Mouse (Mus musculus) forebrain, embryonic 14.5 days (tissue): ENCODE measurements around the gene Srebf2. TPM values are rescaled to one million over a fixed set of nuclear protein-coding genes. Genes with fewer than 3 reads are reported as not detected.
A peak's percentile ranks its signal among the peaks of the same experiment; 100 is the strongest.
"Not testable (repeated sequence)": the region's sequence is repeated elsewhere in the genome, so short reads cannot be mapped to it uniquely, and the experiment has no call there.

Source experiments
- ATAC-seq: fragments of 200-750 bp; cut with Nextera tagmentation; 2 replicates; pipeline ENCODE4 v1.8.0; 2017; ENCODE audit warnings: mild to moderate bottlenecking, moderate library complexity
- DNase-seq: peaks from one replicate; pipeline ENCODE4 v3.0.0-alpha.2; 2015; ENCODE audit warnings: low spot score
- H3K27ac ChIP-seq: fragments of 300-500 bp; sonication (generic); 2 replicates; pipeline ENCODE4 v1.5.1; 2014; ENCODE audit warnings: low read depth, mild to moderate bottlenecking, control low read depth, low read length, moderate library complexity
- H3K27me3 ChIP-seq: fragments of 300-500 bp; sonication (generic); replicated peaks from 2 replicates; pipeline ENCODE4 v1.6.1; 2014; ENCODE audit warnings: low read length, control low read depth, mixed read lengths; ENCODE audit not compliant: control insufficient read depth, insufficient read depth
- H3K36me3 ChIP-seq: fragments of 300-500 bp; sonication (generic); 2 replicates; pipeline ENCODE4 v1.6.1; 2014; ENCODE audit warnings: low read length, control low read depth; ENCODE audit not compliant: control insufficient read depth, insufficient read depth
- H3K4me1 ChIP-seq: fragments of 300-500 bp; sonication (generic); 2 replicates; pipeline ENCODE4 v1.6.1; 2014; ENCODE audit warnings: antibody characterized with exemption, low read length, control low read depth; ENCODE audit not compliant: control insufficient read depth, insufficient read depth
- H3K4me2 ChIP-seq: fragments of 300-500 bp; sonication (generic); 2 replicates; pipeline ENCODE4 v1.6.1; 2014; ENCODE audit warnings: mild to moderate bottlenecking, control low read depth, low read length
- H3K4me3 ChIP-seq: fragments of 300-500 bp; sonication (generic); 2 replicates; pipeline ENCODE4 v1.5.1; 2014; ENCODE audit warnings: low read depth, low read length, control low read depth
- H3K9ac ChIP-seq: fragments of 300-500 bp; sonication (generic); 2 replicates; pipeline ENCODE4 v1.6.1; 2014; ENCODE audit warnings: mild to moderate bottlenecking, low read length, control low read depth, moderate library complexity
- H3K9me3 ChIP-seq: fragments of 300-500 bp; sonication (generic); replicated peaks from 2 replicates; pipeline ENCODE4 v1.6.1; 2016; ENCODE audit warnings: low read length, control low read depth, mixed read lengths; ENCODE audit not compliant: control insufficient read depth
- WGBS: fragments of 180-500 bp; shearing (Covaris S2); extraction: QIAGEN DNeasy Blood & Tissue Kit; methylation state at CpG from one replicate; pipeline ENCODE4 v1.1.7; 2014; 5-methylcytosine and 5-hydroxymethylcytosine counted together
- polyA plus RNA-seq: library from polyadenylated mRNA; unstranded; fragments of >200 nt; fragmentation: Nextera tagmentation; extraction: Ambion mirVana; gene quantifications from 2 replicates; pipeline ENCODE4 v1.2.1, GENCODE M21; 2014

Gene Srebf2
- polyA plus RNA-seq = 99.6 and 139 TPM in 2 replicates

DNA sequence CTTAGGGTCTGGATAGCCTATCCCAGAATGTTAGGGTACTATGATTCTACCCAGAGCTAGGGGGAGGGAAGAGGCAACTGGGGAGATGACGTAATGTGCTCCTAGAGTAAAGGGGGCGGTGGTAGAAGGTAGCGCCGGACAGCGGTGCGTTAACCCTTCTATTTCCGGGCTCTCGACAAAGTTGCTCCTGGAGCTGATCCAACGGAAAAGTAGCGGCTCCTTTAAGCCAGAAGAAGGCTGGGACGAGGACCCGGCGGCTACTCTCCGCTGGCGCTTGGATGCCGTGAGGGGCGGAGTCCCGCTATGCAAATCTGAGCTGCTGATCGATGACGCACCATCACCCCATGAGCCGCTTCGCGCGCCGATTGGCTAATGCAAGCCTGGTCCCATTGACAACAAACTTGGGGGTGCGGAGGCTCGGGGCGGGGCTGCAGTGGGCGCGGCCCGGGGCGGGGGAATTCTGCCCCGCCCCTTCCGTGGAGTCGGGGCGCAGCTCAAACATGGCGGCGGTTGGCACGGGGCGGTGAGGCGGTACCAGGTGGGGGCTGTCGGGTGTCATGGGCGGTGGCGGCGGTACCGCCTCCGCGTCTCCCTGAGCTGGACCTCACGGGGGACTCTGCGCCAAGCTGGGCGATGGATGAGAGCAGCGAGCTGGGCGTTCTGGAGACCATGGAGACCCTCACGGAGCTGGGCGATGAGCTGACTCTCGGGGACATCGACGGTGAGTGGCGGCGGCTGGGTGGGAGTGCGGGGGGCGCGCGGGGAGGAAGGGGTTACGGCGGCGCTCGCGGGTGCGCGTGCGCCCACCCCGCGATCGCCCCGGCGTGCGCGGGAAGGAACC is at the start of gene Srebf2:
Srebf2 (plus strand) TSS at position 412 of the 841 bp plus-strand sequence.
- peak within 1 kb of the TSS; percentile 88 for H3K4me3 ChIP-seq
- peaks cover 8% of the 10 kb centered on the region; the same call in 1 of the 2 replicates for H3K36me3 ChIP-seq
- DNase-seq = peak; percentile 100
- no peaks in the 10 kb centered on the region for H3K9me3 ChIP-seq
- peak within 1 kb of the TSS; percentile 87 for H3K9ac ChIP-seq
- WGBS = under 1% methylated on average over 75 of the region's 79 CpGs
- H3K4me2 ChIP-seq = peak within 1 kb of the TSS; percentile 89
- ATAC-seq = peak; percentile 97
- peak within 1 kb of the TSS; percentile 98 for H3K27ac ChIP-seq
- H3K27me3 ChIP-seq = no peaks in the 10 kb centered on the region
- H3K4me1 ChIP-seq = peaks cover 28% of the 10 kb centered on the region

DNA sequence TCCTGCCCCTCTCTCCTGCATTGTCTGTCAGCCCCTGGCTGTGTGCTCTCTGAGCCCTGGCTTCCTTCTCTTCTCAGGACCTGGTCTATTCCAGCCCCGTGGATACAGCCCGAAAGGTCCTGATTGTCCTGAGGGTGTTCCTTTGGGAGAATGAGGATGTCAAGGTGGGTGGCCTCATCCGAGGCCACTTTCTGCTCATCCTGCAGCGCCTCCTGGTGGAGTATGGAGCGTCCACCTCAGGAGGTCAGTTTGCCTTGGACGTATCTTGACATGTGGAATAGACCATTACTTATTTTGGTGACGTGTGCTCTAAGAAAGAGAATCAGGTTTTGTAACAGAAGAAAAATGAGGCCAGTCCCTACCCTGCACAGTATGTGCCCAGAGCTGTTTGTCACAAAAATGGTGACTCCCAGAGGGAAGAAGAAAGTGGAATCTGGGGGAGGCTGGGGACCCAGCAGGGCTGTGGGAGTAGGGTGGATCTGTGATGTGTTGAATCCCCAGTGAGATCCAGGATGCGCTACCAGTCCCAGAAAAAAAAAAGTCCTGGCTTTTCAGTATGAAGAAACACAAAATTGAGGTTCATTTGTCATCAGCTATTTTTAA is 39.9 kb upstream of the Srebf2 start:
- H3K4me2 ChIP-seq = no peak overlapping the region
- H3K27ac ChIP-seq = no peak overlapping the region
- H3K9ac ChIP-seq = no peak overlapping the region
- no peaks in the 10 kb centered on the region for H3K36me3 ChIP-seq
- no peak overlapping the region for H3K4me3 ChIP-seq
- WGBS = 21% methylated on average over 8 of the region's 8 CpGs
- H3K27me3 ChIP-seq = no peaks in the 10 kb centered on the region
- no peaks in the 10 kb centered on the region for H3K4me1 ChIP-seq
- peak; percentile 32 for DNase-seq
- ATAC-seq = no peak
- H3K9me3 ChIP-seq = no peaks in the 10 kb centered on the region

DNA sequence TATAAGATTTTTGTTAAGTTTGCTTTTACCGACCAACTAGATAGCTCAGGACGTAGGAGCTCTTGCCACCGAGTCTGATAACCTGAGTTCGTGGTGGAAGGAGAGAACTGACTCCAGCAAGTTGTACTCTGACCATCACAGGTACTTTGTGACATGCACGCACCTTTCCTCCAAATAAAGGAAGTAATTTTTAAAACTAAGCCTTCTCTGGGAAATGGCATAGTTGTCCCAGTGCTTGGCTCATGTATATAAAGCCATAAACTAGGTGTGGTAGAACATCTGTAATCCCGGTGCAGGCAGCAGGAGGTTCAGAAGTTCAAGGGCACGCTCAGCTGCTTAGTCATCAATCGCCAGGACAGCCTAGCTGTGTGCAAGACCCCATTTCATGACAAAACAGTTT is 26.4 kb upstream of the Srebf2 start:
- DNase-seq = no peak
- Histone ChIP-seq H3K27ac (no peak overlapping the region), H3K9ac (no peak overlapping the region), H3K4me3 (no peak overlapping the region), H3K4me2 (no peak overlapping the region), H3K9me3 (no peaks in the 10 kb centered on the region), H3K4me1 (no peaks in the 10 kb centered on the region), H3K36me3 (no peaks in the 10 kb centered on the region), H3K27me3 (no peaks in the 10 kb centered on the region)
- 87% methylated on average over 8 of the region's 8 CpGs for WGBS
- ATAC-seq = no peak

DNA sequence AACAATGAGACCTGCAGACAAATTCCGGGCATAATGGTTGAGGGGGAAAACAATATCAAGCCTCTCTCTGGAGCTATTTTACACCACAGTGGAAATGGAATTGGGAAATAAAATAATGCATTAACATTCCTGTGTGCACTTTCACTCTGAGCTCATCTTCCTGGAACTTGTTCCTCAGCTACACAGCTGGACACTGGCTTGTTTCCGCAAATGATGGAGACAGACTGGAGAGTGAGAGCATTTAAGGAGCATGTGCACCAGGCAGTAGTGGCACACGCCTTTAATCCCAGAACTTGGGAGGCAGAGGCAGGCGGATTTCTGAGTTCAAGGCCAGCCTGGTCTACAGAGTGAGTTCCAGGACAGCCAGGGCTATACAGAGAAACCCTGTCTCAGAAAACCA is 20.3 kb upstream of the Srebf2 start:
- ATAC-seq, H3K4me3 ChIP-seq, DNase-seq, H3K27ac ChIP-seq, H3K27me3 ChIP-seq, H3K36me3 ChIP-seq, H3K4me2 ChIP-seq, H3K9me3 ChIP-seq: not testable (repeated sequence)
- H3K4me1 ChIP-seq = peaks cover 12% of the 10 kb centered on the region; the same call in 1 of the 2 replicates
- H3K9ac ChIP-seq = peak overlapping the region; percentile 80; the same call in 1 of the 2 replicates
- WGBS = 73% methylated on average over 4 of the region's 4 CpGs

DNA sequence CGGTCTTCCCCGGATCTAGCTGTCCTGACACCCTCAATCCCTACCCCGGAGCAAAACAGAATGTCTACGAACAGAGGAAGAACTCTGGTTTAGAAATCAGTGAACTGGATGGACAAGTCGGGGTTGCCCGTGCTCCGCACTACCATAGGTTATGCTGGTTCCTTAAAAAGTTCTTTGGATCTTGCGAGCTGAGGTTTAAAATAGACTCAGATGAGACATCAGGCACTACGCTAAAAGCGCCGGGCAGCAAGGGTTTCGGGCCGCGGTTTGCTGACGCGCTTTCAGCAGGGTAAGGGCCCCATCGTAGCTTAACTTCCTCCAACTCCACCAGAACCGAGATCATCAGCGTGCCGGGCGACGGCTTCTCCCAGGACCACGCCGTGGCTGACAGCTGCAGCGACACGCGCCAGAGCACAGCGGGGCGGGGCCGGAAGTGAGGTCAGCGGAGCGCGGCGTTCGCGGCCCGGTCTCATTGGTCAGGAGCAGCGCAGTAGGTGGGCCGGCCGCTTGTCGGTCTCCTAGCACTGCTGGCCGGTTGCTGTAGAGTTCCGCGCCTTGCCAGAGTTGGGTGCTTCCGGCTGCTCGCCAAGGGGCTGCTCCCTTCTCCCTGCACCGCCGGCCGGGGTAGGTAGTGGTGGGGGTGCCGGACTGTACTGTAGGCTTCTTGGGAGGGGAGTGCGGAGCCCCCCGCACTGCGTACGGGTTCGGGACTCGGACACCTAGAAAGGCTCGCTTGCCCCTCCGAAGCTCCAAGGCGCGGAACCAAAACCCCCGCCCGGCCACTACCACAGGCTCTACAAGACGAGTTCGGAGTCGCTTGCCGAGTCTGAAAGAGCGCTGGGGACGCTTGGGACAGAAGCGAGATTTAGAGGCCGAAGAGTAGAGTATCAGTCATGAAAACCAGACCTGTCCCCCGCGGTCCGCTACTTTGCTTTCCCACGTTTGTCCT is 19.3 kb upstream of the Srebf2 start, which contains the start of gene Ccdc134:
Ccdc134 (plus strand) TSS at position 497 of the 949 bp plus-strand sequence.
- WGBS = under 1% methylated on average over 67 of the region's 74 CpGs
- Histone ChIP-seq H3K9me3 (no peaks in the 10 kb centered on the region), H3K9ac (peak within 1 kb of the TSS; percentile 80), H3K27ac (no peak within 1 kb of the TSS), H3K27me3 (no peaks in the 10 kb centered on the region), H3K4me2 (peak within 1 kb of the TSS; percentile 94), H3K36me3 (peaks cover 5% of the 10 kb centered on the region; the same call in 1 of the 2 replicates), H3K4me1 (peaks cover 12% of the 10 kb centered on the region; the same call in 1 of the 2 replicates), H3K4me3 (peak within 1 kb of the TSS; percentile 81)
- ATAC-seq (peak; percentile 99), DNase-seq (peak; percentile 97)

DNA sequence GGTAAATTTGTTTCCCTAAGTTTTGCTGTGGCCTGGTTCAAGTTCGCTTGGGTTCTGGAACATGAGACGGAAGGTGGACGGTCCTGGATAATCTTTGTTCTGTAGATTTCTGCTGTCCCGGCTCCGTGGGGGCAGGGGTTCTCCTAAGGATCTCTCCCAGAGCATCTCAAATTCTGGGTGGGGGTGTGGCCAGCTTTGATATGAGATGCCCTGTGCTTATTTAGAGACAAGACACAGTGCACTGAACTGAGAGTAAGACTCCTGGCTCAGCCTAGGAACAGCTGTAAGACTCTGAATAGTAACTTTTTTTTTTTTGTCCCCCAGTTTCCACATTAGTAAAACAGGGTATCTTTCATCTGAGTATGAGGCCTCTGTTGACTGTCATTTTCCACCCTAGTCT is 18.6 kb upstream of the Srebf2 start:
- Histone ChIP-seq H3K9ac (peak overlapping the region; percentile 80), H3K4me3 (peak overlapping the region; percentile 81), H3K27ac (no peak overlapping the region), H3K36me3 (peaks cover 5% of the 10 kb centered on the region; the same call in 1 of the 2 replicates), H3K4me2 (peak overlapping the region; percentile 94), H3K4me1 (peaks cover 12% of the 10 kb centered on the region; the same call in 1 of the 2 replicates), H3K27me3 (no peaks in the 10 kb centered on the region), H3K9me3 (no peaks in the 10 kb centered on the region)
- DNase-seq (no peak), ATAC-seq (no peak)
- 1% methylated on average over 5 of the region's 5 CpGs for WGBS

DNA sequence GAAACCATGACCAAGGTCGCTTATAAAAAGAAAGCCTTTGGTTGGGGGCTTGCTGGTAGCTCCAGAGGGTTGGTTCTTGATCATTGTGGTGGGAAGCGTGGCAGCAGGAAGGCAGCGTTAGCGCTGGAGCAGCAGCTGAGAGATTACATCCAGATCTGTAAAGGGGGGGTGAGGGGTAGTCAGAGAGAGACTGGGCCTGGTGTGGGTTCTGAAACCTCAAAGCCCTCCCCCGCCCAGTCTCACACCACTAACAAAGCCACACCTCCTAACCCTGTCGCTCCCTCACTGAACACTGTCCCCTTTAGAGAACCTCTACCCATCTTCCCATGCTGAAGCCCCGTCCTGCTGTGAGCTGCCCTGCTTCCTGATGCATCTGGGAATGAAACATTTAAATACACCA is 16.4 kb upstream of the Srebf2 start:
- no peak overlapping the region for H3K4me3 ChIP-seq
- peaks cover 12% of the 10 kb centered on the region; the same call in 1 of the 2 replicates for H3K4me1 ChIP-seq
- no peak for ATAC-seq
- WGBS = 72% methylated on average over 7 of the region's 7 CpGs
- H3K36me3 ChIP-seq = peaks cover 5% of the 10 kb centered on the region; the same call in 1 of the 2 replicates
- H3K9ac ChIP-seq = no peak overlapping the region
- no peak overlapping the region for H3K4me2 ChIP-seq
- no peak for DNase-seq
- H3K27ac ChIP-seq = no peak overlapping the region
- H3K9me3 ChIP-seq = no peaks in the 10 kb centered on the region
- no peaks in the 10 kb centered on the region for H3K27me3 ChIP-seq

DNA sequence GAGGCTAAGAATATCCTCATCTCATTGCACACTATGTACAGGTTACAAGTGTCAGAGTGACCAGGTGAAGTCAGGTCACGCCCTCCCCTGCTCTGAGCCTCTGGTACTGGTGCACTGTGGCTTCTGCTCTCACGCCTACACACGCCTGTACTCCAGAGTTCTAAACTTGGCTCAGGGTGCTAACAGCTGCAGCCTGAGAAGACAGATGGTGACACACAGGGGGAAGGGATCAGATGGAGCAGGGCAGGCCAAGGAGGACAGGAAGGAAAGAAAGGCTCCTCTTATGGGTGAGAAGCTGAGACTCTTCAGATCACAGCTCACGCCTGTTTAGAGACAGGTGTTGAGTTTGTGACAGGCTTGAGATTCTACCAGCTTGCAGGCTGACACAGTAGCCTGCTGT is 11.6 kb upstream of the Srebf2 start:
- no peaks in the 10 kb centered on the region for H3K27me3 ChIP-seq
- no peaks in the 10 kb centered on the region for H3K9me3 ChIP-seq
- DNase-seq (no peak), ATAC-seq (no peak)
- H3K4me1 ChIP-seq = no peaks in the 10 kb centered on the region
- H3K4me2 ChIP-seq = no peak overlapping the region
- H3K36me3 ChIP-seq = peaks cover 8% of the 10 kb centered on the region; the same call in 1 of the 2 replicates
- H3K27ac ChIP-seq = no peak overlapping the region
- H3K9ac ChIP-seq = no peak overlapping the region
- H3K4me3 ChIP-seq = no peak overlapping the region
- 83% methylated on average over 4 of the region's 4 CpGs for WGBS
